Mouse (Mus musculus) midbrain, postnatal 0 days (tissue): ENCODE results near the gene Cox6b2. TPM values are rescaled to one million over a fixed set of nuclear protein-coding genes. Genes with fewer than 3 reads are reported as not detected.

ENCODE experiments used
- ATAC-seq: fragments of 200-750 bp; cut with Nextera tagmentation; 2 replicates; pipeline ENCODE4 v1.8.0; 2017; ENCODE audit warnings: moderate number of reproducible peaks, mild to moderate bottlenecking, moderate TSS enrichment, moderate library complexity; ENCODE audit not compliant: low FRiP score
- DNase-seq: peaks from one replicate; pipeline ENCODE4 v3.0.0-alpha.2; 2015; ENCODE audit warnings: low spot score
- H3K27ac ChIP-seq: fragments of 300-500 bp; sonication (generic); 2 replicates; pipeline ENCODE4 v1.5.1; 2014; ENCODE audit warnings: low read depth, mild to moderate bottlenecking, low read length, mixed read lengths
- H3K27me3 ChIP-seq: fragments of 300-500 bp; sonication (generic); 2 replicates; pipeline ENCODE4 v1.6.1; 2014; ENCODE audit warnings: low read length, control low read depth, mixed read lengths; ENCODE audit not compliant: insufficient read depth
- H3K36me3 ChIP-seq: fragments of 300-500 bp; sonication (generic); 2 replicates; pipeline ENCODE4 v1.6.1; 2014; ENCODE audit warnings: low read length, control low read depth, mixed read lengths; ENCODE audit not compliant: insufficient read depth
- H3K4me1 ChIP-seq: fragments of 300-500 bp; sonication (generic); 2 replicates; pipeline ENCODE4 v1.6.1; 2014; ENCODE audit warnings: mild to moderate bottlenecking, control low read depth, antibody characterized with exemption, low read length, mixed read lengths; ENCODE audit not compliant: insufficient read depth
- H3K4me2 ChIP-seq: fragments of 300-500 bp; sonication (generic); 2 replicates; pipeline ENCODE4 v1.6.1; 2014; ENCODE audit warnings: low read depth, mild to moderate bottlenecking, low read length, mixed read lengths; ENCODE audit not compliant: poor library complexity, severe bottlenecking
- H3K4me3 ChIP-seq: fragments of 300-500 bp; sonication (generic); 2 replicates; pipeline ENCODE4 v1.5.1; 2014; ENCODE audit warnings: low read depth, mild to moderate bottlenecking, low read length, moderate library complexity
- H3K9ac ChIP-seq: fragments of 300-500 bp; sonication (generic); replicated peaks from 2 replicates; pipeline ENCODE4 v1.6.1; 2014; ENCODE audit warnings: mild to moderate bottlenecking, low read length, moderate library complexity, mixed read lengths; ENCODE audit not compliant: poor library complexity, severe bottlenecking
- H3K9me3 ChIP-seq: fragments of 300-500 bp; sonication (generic); 2 replicates; pipeline ENCODE4 v1.6.1; 2016; ENCODE audit warnings: low read length, control low read depth
- CTCF ChIP-seq: IDR thresholded peaks from 2 replicates; pipeline ENCODE4 v1.5.1; 2016; ENCODE audit warnings: antibody characterized with exemption, mild to moderate bottlenecking
- WGBS: fragments of 180-500 bp; shearing (Covaris S2); extraction: QIAGEN DNeasy Blood & Tissue Kit; methylation state at CpG from one replicate; pipeline ENCODE4 v1.1.7; 2014; 5-methylcytosine and 5-hydroxymethylcytosine counted together
- polyA plus RNA-seq: library from polyadenylated mRNA; unstranded; fragments of >200 nt; fragmentation: Nextera tagmentation; extraction: Ambion mirVana; gene quantifications from 2 replicates; pipeline ENCODE4 v1.2.1, GENCODE M21; 2015
- total RNA-seq: library from RNA; depleted of rRNA; stranded (reverse); fragments of >200 nt; gene quantifications from 2 replicates; pipeline ENCODE4 v1.2.3, GENCODE M21; 2014

The Cox6b2 gene
- total and polyA plus RNA-seq, 2 experiments from 2014 or later, result 12.1 to 33.6 TPM

- no peaks in the 10 kb centered on the region for H3K27me3 ChIP-seq
- no peak for ATAC-seq
- no peak for TF ChIP-seq CTCF
- no peak overlapping the region for H3K27ac ChIP-seq
- H3K4me3 ChIP-seq, result no peak overlapping the region
- no peaks in the 10 kb centered on the region for H3K9me3 ChIP-seq
- 79% methylated on average over 9 of the region's 9 CpGs for WGBS
- H3K9ac ChIP-seq, result no peak overlapping the region
- no peak overlapping the region for H3K4me2 ChIP-seq
- H3K4me1 ChIP-seq, result no peaks in the 10 kb centered on the region
- peaks cover 20% of the 10 kb centered on the region for H3K36me3 ChIP-seq
- DNase-seq, result no peak
These were observed 5.6 kb downstream of the Cox6b2 start for GRCm38 (mm10) chr7:4747156-4747899.

GRCm38 (mm10) chr7:4746326-4746980 lies 6.4 kb downstream of the Cox6b2 start:
- no peaks in the 10 kb centered on the region for H3K27me3 ChIP-seq
- no peak overlapping the region for H3K4me3 ChIP-seq
- DNase-seq (no peak), ATAC-seq (no peak)
- no peak overlapping the region for H3K9ac ChIP-seq
- peaks cover 7% of the 10 kb centered on the region; the same call in 1 of the 2 replicates for H3K4me1 ChIP-seq
- no peak for TF ChIP-seq CTCF
- H3K4me2 ChIP-seq, result no peak overlapping the region
- no peaks in the 10 kb centered on the region for H3K9me3 ChIP-seq
- 88% methylated on average over 22 of the region's 22 CpGs for WGBS
- H3K27ac ChIP-seq, result no peak overlapping the region
- H3K36me3 ChIP-seq, result peaks cover 20% of the 10 kb centered on the region

- WGBS, result 93% methylated on average over 5 of the region's 6 CpGs
- no peak overlapping the region for H3K27ac ChIP-seq
- no peaks in the 10 kb centered on the region for H3K9me3 ChIP-seq
- no peaks in the 10 kb centered on the region for H3K27me3 ChIP-seq
- peaks cover 11% of the 10 kb centered on the region; the same call in 1 of the 2 replicates for H3K4me1 ChIP-seq
- no peak for ATAC-seq
- no peak overlapping the region for H3K4me3 ChIP-seq
- TF ChIP-seq CTCF, result no peak
- no peak for DNase-seq
- peaks cover 20% of the 10 kb centered on the region for H3K36me3 ChIP-seq
- H3K4me2 ChIP-seq, result no peak overlapping the region
- no peak overlapping the region for H3K9ac ChIP-seq
These were observed 8.0 kb downstream of the Cox6b2 start for GRCm38 (mm10) chr7:4744886-4745285.

- ATAC-seq, result no peak
- Histone ChIP-seq H3K4me3 (no peak overlapping the region), H3K9me3 (no peaks in the 10 kb centered on the region), H3K36me3 (peaks cover 20% of the 10 kb centered on the region), H3K4me2 (no peak overlapping the region), H3K27ac (no peak overlapping the region), H3K27me3 (no peaks in the 10 kb centered on the region), H3K4me1 (peaks cover 14% of the 10 kb centered on the region; the same call in 1 of the 2 replicates), H3K9ac (no peak overlapping the region)
- DNase-seq, result no peak
- WGBS, result 76% methylated on average over 2 of the region's 2 CpGs
- no peak for TF ChIP-seq CTCF
These were observed 9.5 kb downstream of the Cox6b2 start for GRCm38 (mm10) chr7:4743354-4743753.

GRCm38 (mm10) chr7:4742482-4742819 lies 10.4 kb downstream of the Cox6b2 start:
- no peak for TF ChIP-seq CTCF
- Histone ChIP-seq H3K27ac (no peak overlapping the region), H3K36me3 (peaks cover 20% of the 10 kb centered on the region), H3K9me3 (no peaks in the 10 kb centered on the region), H3K4me3 (no peak overlapping the region), H3K4me2 (no peak overlapping the region), H3K4me1 (peaks cover 14% of the 10 kb centered on the region; the same call in 1 of the 2 replicates), H3K9ac (0 out of 2 replicates have a peak overlapping the region, but pooled peaks have one; percentile 13), H3K27me3 (no peaks in the 10 kb centered on the region)
- ATAC-seq (no peak), DNase-seq (no peak)
- 88% methylated on average over 6 of the region's 6 CpGs for WGBS
